Mouse (Mus musculus) kidney, adult 2 months (tissue): ENCODE results near the gene Dnah1. TPM values are rescaled to one million over a fixed set of nuclear protein-coding genes. Genes with fewer than 3 reads are reported as not detected.
A peak's percentile ranks its signal among the peaks of the same experiment; 100 is the strongest.

Source experiments
- DNase-seq: peaks from one replicate; pipeline ENCODE4 v3.0.0; 2021
- H3K27ac ChIP-seq: fragments of 200-500 bp; 2 replicates; pipeline ENCODE4 v1.5.1; 2012; ENCODE audit warnings: low read depth, low read length, control low read depth, inconsistent platforms; ENCODE audit not compliant: insufficient read depth
- H3K27me3 ChIP-seq: fragments of 200-500 bp; replicated peaks from 2 replicates; pipeline ENCODE4 v1.6.1; 2012; ENCODE audit warnings: mild to moderate bottlenecking, moderate library complexity, low read length, inconsistent platforms; ENCODE audit not compliant: control insufficient read depth, insufficient read depth
- H3K36me3 ChIP-seq: fragments of 200-500 bp; 2 replicates; pipeline ENCODE4 v1.6.1; 2012; ENCODE audit warnings: mild to moderate bottlenecking, moderate library complexity, low read length, inconsistent platforms; ENCODE audit not compliant: control insufficient read depth, insufficient read depth
- H3K4me1 ChIP-seq: fragments of 200-500 bp; 2 replicates; pipeline ENCODE4 v1.6.1; 2011; ENCODE audit warnings: low read length; ENCODE audit not compliant: control insufficient read depth, insufficient read depth
- H3K4me3 ChIP-seq: fragments of 200-500 bp; 2 replicates; pipeline ENCODE4 v1.5.1; 2011; ENCODE audit warnings: mild to moderate bottlenecking, low read depth, low read length, control low read depth; ENCODE audit not compliant: insufficient read depth
- CTCF ChIP-seq: fragments of 200-500 bp; conservative IDR thresholded peaks from 2 replicates; pipeline ENCODE4 v1.5.1; 2011; ENCODE audit warnings: low read depth, mild to moderate bottlenecking, control low read depth, low read length, moderate library complexity, mixed read lengths; ENCODE audit not compliant: insufficient read depth, insufficient read length
- POLR2A ChIP-seq: fragments of 200-500 bp; IDR thresholded peaks from one replicate; pipeline ENCODE4 v1.6.1; 2011; ENCODE audit warnings: low read depth, low read length, control low read depth
- WGBS: fragments of 180-500 bp; shearing (Covaris S2); methylation state at CpG from one replicate; pipeline ENCODE4 v1.1.7; 2018; 5-methylcytosine and 5-hydroxymethylcytosine counted together
- polyA plus RNA-seq: library from polyadenylated mRNA; depleted of rRNA; stranded (reverse); fragments of >200 nt; gene quantifications from 2 replicates; pipeline ENCODE4 v1.2.3, GENCODE M21; 2012

The Dnah1 gene
- polyA plus RNA-seq, 1 experiment, result 0.41 TPM

- no peak for DNase-seq
- no peak for TF ChIP-seq CTCF
- TF ChIP-seq POLR2A, result no peak
- Histone ChIP-seq H3K27ac (peak overlapping the region; percentile 99), H3K27me3 (no peaks in the 10 kb centered on the region), H3K36me3 (peaks cover 4% of the 10 kb centered on the region; the same call in 1 of the 2 replicates), H3K4me1 (peaks cover 9% of the 10 kb centered on the region; the same call in 1 of the 2 replicates), H3K4me3 (peak overlapping the region; percentile 98)
- WGBS, result 13% methylated on average over 38 of the region's 38 CpGs
Measured at GRCm38 (mm10) chr14:31250222-31251083, 73.2 kb downstream of the Dnah1 start.

- 70% methylated on average over 6 of the region's 6 CpGs for WGBS
- Histone ChIP-seq H3K27ac (peak overlapping the region; percentile 67), H3K27me3 (no peaks in the 10 kb centered on the region), H3K36me3 (no peaks in the 10 kb centered on the region), H3K4me1 (peaks cover 9% of the 10 kb centered on the region; the same call in 1 of the 2 replicates), H3K4me3 (no peak overlapping the region)
- TF ChIP-seq CTCF (no peak), POLR2A (no peak)
- peak; percentile 54 for DNase-seq
Measured at GRCm38 (mm10) chr14:31248396-31248795, 75.3 kb downstream of the Dnah1 start.

GRCm38 (mm10) chr14:31245946-31246345, 77.8 kb downstream of the Dnah1 start:
- WGBS, result 85% methylated on average over 1 of the region's 1 CpGs

GRCm38 (mm10) chr14:31244777-31245176, 78.9 kb downstream of the Dnah1 start:
- H3K27me3 ChIP-seq, result no peaks in the 10 kb centered on the region
- no peak overlapping the region for H3K27ac ChIP-seq
- 75% methylated on average over 1 of the region's 1 CpGs for WGBS
- no peaks in the 10 kb centered on the region for H3K36me3 ChIP-seq
- H3K4me3 ChIP-seq, result no peak overlapping the region
- no peak for TF ChIP-seq POLR2A
- no peak for TF ChIP-seq CTCF
- DNase-seq, result no peak
- H3K4me1 ChIP-seq, result peaks cover 3% of the 10 kb centered on the region; the same call in 1 of the 2 replicates

More at GRCm38 (mm10) chr14:31245946-31246345, 77.8 kb downstream of the Dnah1 start:
- Histone ChIP-seq H3K27ac (no peak overlapping the region), H3K27me3 (no peaks in the 10 kb centered on the region), H3K4me1 (peaks cover 6% of the 10 kb centered on the region; the same call in 1 of the 2 replicates), H3K36me3 (no peaks in the 10 kb centered on the region), H3K4me3 (no peak overlapping the region)
- DNase-seq, result no peak
- TF ChIP-seq CTCF, result no peak
- no peak for TF ChIP-seq POLR2A

- no peak overlapping the region for H3K27ac ChIP-seq
- H3K27me3 ChIP-seq, result no peaks in the 10 kb centered on the region
- H3K4me3 ChIP-seq, result no peak overlapping the region
- no peaks in the 10 kb centered on the region for H3K36me3 ChIP-seq
- no peak for DNase-seq
- TF ChIP-seq CTCF, result no peak
- no peak for TF ChIP-seq POLR2A
- no peaks in the 10 kb centered on the region for H3K4me1 ChIP-seq
- WGBS, result 57% methylated on average over 3 of the region's 3 CpGs
Measured at GRCm38 (mm10) chr14:31240528-31240927, 83.2 kb downstream of the Dnah1 start.

GRCm38 (mm10) chr14:31237101-31237882, 86.4 kb downstream of the Dnah1 start:
- Histone ChIP-seq H3K27me3 (no peaks in the 10 kb centered on the region), H3K4me3 (no peak overlapping the region), H3K27ac (no peak overlapping the region), H3K4me1 (no peaks in the 10 kb centered on the region), H3K36me3 (no peaks in the 10 kb centered on the region)
- no peak for DNase-seq
- TF ChIP-seq POLR2A (no peak), CTCF (no peak)
- WGBS, result 84% methylated on average over 7 of the region's 7 CpGs
